In the genomic region with DNA sequence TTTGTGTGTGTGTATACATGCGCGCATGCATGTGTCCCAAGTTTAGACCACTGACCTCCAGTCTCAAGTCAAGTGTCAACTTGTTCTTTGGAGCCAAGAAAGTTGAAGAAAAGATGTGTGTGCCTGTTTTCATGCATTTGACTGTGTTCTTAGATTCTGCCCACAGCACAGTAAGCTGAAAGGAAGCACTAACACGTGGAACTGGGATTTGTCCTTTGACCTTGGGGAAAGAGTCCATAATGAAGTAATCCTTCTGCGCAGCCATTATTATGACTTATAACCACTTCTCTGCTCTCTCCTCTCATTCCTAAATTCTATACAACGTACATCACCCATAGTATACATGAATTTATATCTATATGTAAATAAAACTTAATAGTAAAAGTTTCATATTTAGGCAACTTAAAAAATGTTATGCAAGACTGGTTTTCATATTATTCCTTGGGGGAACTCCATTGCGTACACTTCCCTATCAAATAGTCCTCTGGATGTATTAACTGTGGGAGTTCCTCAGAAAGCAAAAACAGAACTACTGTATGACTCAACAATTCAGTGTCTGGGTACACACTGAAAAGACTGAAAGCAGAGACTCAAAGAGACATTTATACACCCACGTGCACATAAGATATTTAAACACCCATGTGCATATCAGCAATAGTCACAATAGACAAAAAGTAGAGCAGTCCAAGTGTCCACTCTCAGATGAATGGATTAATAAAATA, we compare ENCODE assay signal across 20 mouse cellular contexts. TPM values are rescaled to one million over a fixed set of nuclear protein-coding genes. Genes with fewer than 3 reads are reported as not detected.
A peak's percentile ranks its signal among the peaks of the same experiment; 100 is the strongest.
DNase-seq lines count a peak whose midpoint lies in the region; ATAC-seq and TF ChIP-seq lines count a peak whose summit lies in the region.
"Had no signal": no experiment of that assay in that cellular context is flagged by ENCODE, and none has a peak within 500 bp of the region (broad histone marks: within the 10 kb centered on the region; RNA-seq: fewer than 3 reads in every experiment).

No protein-coding gene starts in this region.

- TF ChIP-seq CTCF in liver, postnatal 0 days (IDR thresholded peaks at IDR 0.05; ENCODE audit: low read depth) = no peak

- ATAC-seq in kidney, embryonic 14.5 days (ENCODE audit: low FRiP score, low TSS enrichment) = no peak
- peak; percentile 61 for ATAC-seq in liver, postnatal 0 days
- ATAC-seq in liver, embryonic 12.5 days = no peak
- ATAC-seq in megakaryocyte, adult 5-6 weeks (ENCODE audit: poor library complexity, severe bottlenecking) = peak; percentile 72
- ATAC-seq in erythroblast, adult 5-6 weeks (replicated peaks; ENCODE audit: low FRiP score, poor library complexity, severe bottlenecking) = no peak
- ATAC-seq: forebrain, embryonic 13.5 days; forebrain, postnatal 0 days had no signal

- no peaks in the 10 kb centered on the region for H3K9me3 ChIP-seq in kidney, embryonic 14.5 days (ENCODE audit: control insufficient read depth, low read length)
- no peaks in the 10 kb centered on the region for H3K9me3 ChIP-seq in liver, postnatal 0 days (ENCODE audit: low read length)
- H3K9me3 ChIP-seq in liver, embryonic 12.5 days (replicated peaks) = no peaks in the 10 kb centered on the region
- H3K9me3 ChIP-seq: embryonic facial prominence, embryonic 13.5 days; forebrain, embryonic 13.5 days; heart, embryonic 12.5 days; hindbrain, embryonic 10.5 days had no signal

- peak; percentile 26; the same call in 1 of the 2 replicates for TF ChIP-seq EP300 in liver, postnatal 0 days (IDR thresholded peaks at IDR 0.05; ENCODE audit: low read depth)

- peak; percentile 38 to 45 for DNase-seq in kidney, adult 8-10 months
- no peak for DNase-seq in liver, postnatal 0 days
- no peak for DNase-seq in left cerebral cortex, postnatal 36 days (ENCODE audit: low spot score in 2 of 2)
- DNase-seq: adrenal gland, adult 8-10 months; adrenal gland, postnatal 36 days; cerebellum, adult 11-12 months; cerebellum, adult 9-10 months; cerebellum, postnatal 36 days; forebrain, postnatal 0 days; gastrocnemius, postnatal 14 days had no signal

- H3K4me1 ChIP-seq in kidney, embryonic 14.5 days (ENCODE audit: control insufficient read depth, insufficient read depth, low read length) = peaks cover 16% of the 10 kb centered on the region; the same call in 1 of the 2 replicates
- H3K4me1 ChIP-seq in liver, postnatal 0 days (ENCODE audit: insufficient read depth) = no peaks in the 10 kb centered on the region
- H3K4me1 ChIP-seq in liver, embryonic 12.5 days = no peaks in the 10 kb centered on the region
- H3K4me1 ChIP-seq: forebrain, embryonic 13.5 days; hindbrain, embryonic 10.5 days had no signal

- H3K4me3 ChIP-seq in kidney, embryonic 14.5 days (ENCODE audit: low read length) = no peak overlapping the region
- H3K4me3 ChIP-seq in liver, postnatal 0 days (ENCODE audit: low read depth, low read length) = no peak overlapping the region
- no peak overlapping the region for H3K4me3 ChIP-seq in liver, embryonic 12.5 days
- H3K4me3 ChIP-seq: embryonic facial prominence, embryonic 13.5 days; forebrain, embryonic 13.5 days; heart, embryonic 12.5 days; hindbrain, embryonic 10.5 days had no signal

- H3K36me3 ChIP-seq in kidney, embryonic 14.5 days (ENCODE audit: control insufficient read depth, insufficient read depth, low read length) = peaks cover 18% of the 10 kb centered on the region
- H3K36me3 ChIP-seq in liver, postnatal 0 days (replicated peaks; ENCODE audit: insufficient read depth, low read length) = peaks cover 19% of the 10 kb centered on the region
- peaks cover 47% of the 10 kb centered on the region for H3K36me3 ChIP-seq in liver, embryonic 12.5 days

- 89% methylated on average over 7 of the region's 7 CpGs for whole genome bisulfite sequencing in kidney, embryonic 14.5 days
- 75% methylated on average over 7 of the region's 7 CpGs for WGBS in liver, postnatal 0 days (ENCODE audit: insufficient replicate concordance)
- WGBS in liver, embryonic 12.5 days (ENCODE audit: insufficient replicate concordance) = 80% methylated on average over 7 of the region's 7 CpGs

- intact Hi-C loops in left cerebral cortex, postnatal 36 days (cut with DNase I) = no loop called here

- no peak overlapping the region for H3K4me2 ChIP-seq in kidney, embryonic 14.5 days (replicated peaks; ENCODE audit: low read depth, low read length)
- no peak overlapping the region for H3K4me2 ChIP-seq in liver, postnatal 0 days (ENCODE audit: low read depth, low read length)
- no peak overlapping the region for H3K4me2 ChIP-seq in liver, embryonic 12.5 days
- H3K4me2 ChIP-seq: embryonic facial prominence, embryonic 13.5 days; forebrain, embryonic 13.5 days; heart, embryonic 12.5 days; hindbrain, embryonic 14.5 days had no signal

- no peaks in the 10 kb centered on the region for H3K27me3 ChIP-seq in kidney, embryonic 14.5 days (ENCODE audit: control insufficient read depth, insufficient read depth, low read length)
- no peaks in the 10 kb centered on the region for H3K27me3 ChIP-seq in liver, postnatal 0 days (ENCODE audit: insufficient read depth, low read length)
- H3K27me3 ChIP-seq in liver, embryonic 12.5 days (replicated peaks) = no peaks in the 10 kb centered on the region
- H3K27me3 ChIP-seq: CH12.LX; embryonic facial prominence, embryonic 13.5 days; forebrain, embryonic 13.5 days; heart, embryonic 12.5 days had no signal

- no peak overlapping the region for H3K27ac ChIP-seq in kidney, embryonic 14.5 days (ENCODE audit: low read depth, low read length)
- H3K27ac ChIP-seq in liver, postnatal 0 days (ENCODE audit: low read depth) = no peak overlapping the region
- H3K27ac ChIP-seq in liver, embryonic 12.5 days = no peak overlapping the region
- H3K27ac ChIP-seq: embryonic facial prominence, embryonic 13.5 days; forebrain, embryonic 13.5 days; hindbrain, embryonic 10.5 days; hindbrain, embryonic 14.5 days had no signal

- no peak overlapping the region for H3K9ac ChIP-seq in kidney, embryonic 14.5 days (ENCODE audit: low read depth, low read length)
- H3K9ac ChIP-seq in liver, postnatal 0 days (replicated peaks) = no peak overlapping the region
- H3K9ac ChIP-seq in liver, embryonic 12.5 days = no peak overlapping the region
- H3K9ac ChIP-seq: embryonic facial prominence, embryonic 13.5 days; forebrain, embryonic 13.5 days; forebrain, postnatal 0 days; heart, embryonic 12.5 days; hindbrain, embryonic 14.5 days had no signal

RNA-seq across cellular contexts. Expression of a gene that starts 22.9 kb away (rescaled TPM):
- polyA plus RNA-seq in kidney, embryonic 14.5 days (2014; fragmentation: Nextera tagmentation; extraction: Ambion mirVana) = 23.7 and 39.0 TPM in 2 replicates
- 24.8 and 26.7 TPM in 2 replicates for polyA plus RNA-seq in liver, postnatal 0 days (2015; fragmentation: Nextera tagmentation; extraction: Ambion mirVana)
- polyA plus RNA-seq in liver, embryonic 12.5 days (2016; fragmentation: Nextera tagmentation; extraction: Ambion mirVana) = 12.8 and 13.8 TPM in 2 replicates
- 1.8 and 2.0 TPM in 2 replicates for total RNA-seq in megakaryocyte, adult 5-6 weeks (2015)
- not detected in 2 replicates for total RNA-seq in megakaryocyte, adult 5-6 weeks (2017)
- total RNA-seq in left cerebral cortex, postnatal 36 days (2021) = 1 to 10 TPM; 4.9 to 6.0 TPM
- 1.3 TPM in 1 of 2 replicates, not detected in the other for total RNA-seq in erythroblast, adult 5-6 weeks (2015; ENCODE audit: low replicate concordance)
- total RNA-seq in erythroblast, adult 5-6 weeks (2017; ENCODE audit: low replicate concordance) = 0.26 TPM in 1 of 2 replicates, not detected in the other

RNA-seq across cellular contexts. Expression of a gene that starts 36.7 kb away (rescaled TPM):
- polyA plus RNA-seq in kidney, embryonic 14.5 days (2014; fragmentation: Nextera tagmentation; extraction: Ambion mirVana) = 33.9 and 39.3 TPM in 2 replicates
- polyA plus RNA-seq in liver, postnatal 0 days (2015; fragmentation: Nextera tagmentation; extraction: Ambion mirVana) = 8.0 and 8.3 TPM in 2 replicates
- polyA plus RNA-seq in liver, embryonic 12.5 days (2016; fragmentation: Nextera tagmentation; extraction: Ambion mirVana) = 12.9 and 16.6 TPM in 2 replicates
- total RNA-seq in megakaryocyte, adult 5-6 weeks (2015) = 14.6 and 22.8 TPM in 2 replicates
- total RNA-seq in megakaryocyte, adult 5-6 weeks (2017) = 4.6 and 5.9 TPM in 2 replicates
- total RNA-seq in left cerebral cortex, postnatal 36 days (2021) = 10 to 100 TPM; 38.2 to 42.9 TPM
- 4.6 and 5.6 TPM in 2 replicates for total RNA-seq in erythroblast, adult 5-6 weeks (2015; ENCODE audit: low replicate concordance)
- total RNA-seq in erythroblast, adult 5-6 weeks (2017; ENCODE audit: low replicate concordance) = 1.4 and 1.6 TPM in 2 replicates

RNA-seq across cellular contexts. Expression of a gene that starts 51.4 kb away (rescaled TPM):
- 28.5 and 35.5 TPM in 2 replicates for polyA plus RNA-seq in kidney, embryonic 14.5 days (2014; fragmentation: Nextera tagmentation; extraction: Ambion mirVana)
- polyA plus RNA-seq in liver, postnatal 0 days (2015; fragmentation: Nextera tagmentation; extraction: Ambion mirVana) = 2.5 and 2.8 TPM in 2 replicates
- 5.1 and 5.4 TPM in 2 replicates for polyA plus RNA-seq in liver, embryonic 12.5 days (2016; fragmentation: Nextera tagmentation; extraction: Ambion mirVana)
- total RNA-seq in megakaryocyte, adult 5-6 weeks (2015) = not detected in 2 replicates
- total RNA-seq in megakaryocyte, adult 5-6 weeks (2017) = 0.08 TPM in 1 of 2 replicates, not detected in the other
- 10 to 100 TPM; 12.8 to 14.2 TPM for total RNA-seq in left cerebral cortex, postnatal 36 days (2021)
- not detected in 2 replicates for total RNA-seq in erythroblast, adult 5-6 weeks (2015; ENCODE audit: low replicate concordance)
- 0.34 and 0.42 TPM in 2 replicates for total RNA-seq in erythroblast, adult 5-6 weeks (2017; ENCODE audit: low replicate concordance)
- total RNA-seq: CH12.LX had no signal

Comparison
In these comparisons a context has a peak if more than half of its experiments do, and no peak if none do; other contexts are left out.
1. ATAC-seq: peak in liver, postnatal 0 days (single experiment) and megakaryocyte, adult 5-6 weeks (single experiment); none in kidney, embryonic 14.5 days (single experiment), liver, embryonic 12.5 days (single experiment) and erythroblast, adult 5-6 weeks (single experiment).
2. DNase-seq: peak in kidney, adult 8-10 months (2 of 2); none in liver, postnatal 0 days (single experiment) and left cerebral cortex, postnatal 36 days (0 of 2).
3. RNA of a gene that starts 51.4 kb away (total RNA-seq): 12.8 to 14.2 TPM in left cerebral cortex, postnatal 36 days; 0.34 to 0.42 TPM in erythroblast, adult 5-6 weeks and 0.08 TPM in megakaryocyte, adult 5-6 weeks; every median in the first group is over 4 times any median in the second.